Mouse (Mus musculus): ENCODE data around the gene Ehhadh. TPM values are rescaled to one million over a fixed set of nuclear protein-coding genes. Genes with fewer than 3 reads are reported as not detected.

Ehhadh gene
- polyA plus RNA-seq, 1 experiment = 3.9 TPM

DNA sequence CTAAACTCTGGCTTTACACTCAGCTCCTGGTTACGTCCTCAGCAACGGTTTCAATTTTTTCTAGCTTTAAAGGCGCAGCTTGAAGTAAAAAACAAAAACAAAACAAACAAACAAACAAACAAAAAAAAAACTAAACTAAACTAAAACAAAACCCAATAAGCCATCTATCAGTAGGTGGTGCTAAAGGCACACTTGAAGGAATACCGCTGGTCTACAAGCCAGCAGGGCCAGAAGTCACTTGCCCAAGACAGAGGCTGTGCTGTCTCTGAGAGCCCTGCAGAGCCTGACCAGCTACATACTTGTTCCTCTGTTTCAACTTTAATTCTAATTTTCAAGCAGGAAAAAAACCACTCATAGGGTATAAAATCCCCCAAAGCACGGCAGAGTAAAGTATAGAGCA lies 17.9 kb downstream of the Ehhadh start:
- H3K9me3 ChIP-seq (replicated peaks; ENCODE audit: control insufficient read depth, insufficient read depth, low read length, poor library complexity, severe bottlenecking) = no peaks in the 10 kb centered on the region

DNA sequence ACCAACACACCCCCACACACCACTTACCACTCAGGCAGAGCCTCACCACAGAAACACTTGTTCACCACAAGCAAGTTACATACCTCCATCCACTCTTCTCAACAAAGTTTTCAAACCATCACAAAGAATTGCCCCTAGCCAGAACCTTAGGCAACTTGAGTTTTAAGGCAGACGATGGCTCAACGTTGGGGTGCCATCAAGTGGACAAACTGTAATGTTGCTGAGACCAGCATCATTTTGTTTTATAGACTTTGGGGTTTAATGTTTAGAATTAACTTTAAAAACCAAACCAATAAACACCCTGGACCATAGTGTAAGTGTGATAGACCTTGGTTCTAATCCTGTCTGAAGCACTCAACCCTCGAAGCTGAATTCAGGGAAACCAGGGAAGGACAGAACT lies 19.4 kb downstream of the Ehhadh start:
- Histone ChIP-seq H3K36me3 (ENCODE audit: control insufficient read depth, insufficient read depth, low read length, poor library complexity, severe bottlenecking) (no peaks in the 10 kb centered on the region), H3K27me3 (ENCODE audit: control insufficient read depth, insufficient read depth, low read length, poor library complexity, severe bottlenecking) (no peaks in the 10 kb centered on the region)
- TF ChIP-seq CTCF (IDR thresholded peaks at IDR 0.05; ENCODE audit: low read depth, low read length) = no peak

More for the DNA sequence above, 17.9 kb downstream of the Ehhadh start:
- no peaks in the 10 kb centered on the region for H3K27me3 ChIP-seq (ENCODE audit: control insufficient read depth, insufficient read depth, low read length, poor library complexity, severe bottlenecking)
- H3K4me1 ChIP-seq (ENCODE audit: control insufficient read depth, insufficient read depth, low read length) = no peaks in the 10 kb centered on the region
- no peaks in the 10 kb centered on the region for H3K36me3 ChIP-seq (ENCODE audit: control insufficient read depth, insufficient read depth, low read length, poor library complexity, severe bottlenecking)
- no peak overlapping the region for H3K4me3 ChIP-seq (ENCODE audit: low read depth, low read length)
- TF ChIP-seq POLR2A (IDR thresholded peaks at IDR 0.05; ENCODE audit: insufficient read depth, low read length) (no peak), EP300 (IDR thresholded peaks at IDR 0.05; ENCODE audit: insufficient read depth, low read depth, low read length) (no peak), CTCF (IDR thresholded peaks at IDR 0.05; ENCODE audit: low read depth, low read length) (peak; percentile 45)
- no peak overlapping the region for H3K9ac ChIP-seq (ENCODE audit: low read depth, poor library complexity, severe bottlenecking)
- H3K27ac ChIP-seq (ENCODE audit: insufficient read depth, low read length) = no peak overlapping the region

DNA sequence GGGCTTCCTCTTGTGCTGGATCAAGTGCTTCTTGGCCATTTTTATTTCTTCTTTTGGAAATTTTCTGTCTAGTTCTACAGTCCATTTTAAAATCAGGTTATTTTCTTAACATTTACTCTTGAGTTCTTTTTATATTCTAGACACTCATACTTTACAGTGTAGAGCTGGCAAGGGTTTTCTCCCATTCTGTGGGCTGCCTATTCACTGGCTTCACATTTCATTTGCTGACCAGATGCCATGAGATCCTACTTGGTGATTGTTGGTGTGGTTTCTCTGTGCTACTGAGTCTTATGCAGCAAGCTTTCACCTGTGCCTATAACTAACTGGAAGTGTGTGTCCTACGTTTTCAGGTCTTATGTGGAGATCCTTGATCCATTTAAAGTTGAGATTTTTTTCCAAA lies 29.2 kb downstream of the Ehhadh start:
- Histone ChIP-seq H3K4me1 (ENCODE audit: control insufficient read depth, insufficient read depth, low read length) (no peaks in the 10 kb centered on the region), H3K27ac (ENCODE audit: insufficient read depth, low read length) (no peak overlapping the region), H3K36me3 (ENCODE audit: control insufficient read depth, insufficient read depth, low read length, poor library complexity, severe bottlenecking) (no peaks in the 10 kb centered on the region), H3K4me3 (ENCODE audit: low read depth, low read length) (no peak overlapping the region), H3K27me3 (ENCODE audit: control insufficient read depth, insufficient read depth, low read length, poor library complexity, severe bottlenecking) (no peaks in the 10 kb centered on the region), H3K9me3 (replicated peaks; ENCODE audit: control insufficient read depth, insufficient read depth, low read length, poor library complexity, severe bottlenecking) (no peaks in the 10 kb centered on the region), H3K9ac (ENCODE audit: low read depth, poor library complexity, severe bottlenecking) (no peak overlapping the region)
- TF ChIP-seq CTCF (IDR thresholded peaks at IDR 0.05; ENCODE audit: low read depth, low read length) (no peak), POLR2A (IDR thresholded peaks at IDR 0.05; ENCODE audit: insufficient read depth, low read length) (no peak), EP300 (IDR thresholded peaks at IDR 0.05; ENCODE audit: insufficient read depth, low read depth, low read length) (no peak)

More for the DNA sequence above, 19.4 kb downstream of the Ehhadh start:
- no peak overlapping the region for H3K4me3 ChIP-seq (ENCODE audit: low read depth, low read length)
- H3K9me3 ChIP-seq (replicated peaks; ENCODE audit: control insufficient read depth, insufficient read depth, low read length, poor library complexity, severe bottlenecking) = no peaks in the 10 kb centered on the region
- H3K27ac ChIP-seq (ENCODE audit: insufficient read depth, low read length) = no peak overlapping the region
- H3K9ac ChIP-seq (ENCODE audit: low read depth, poor library complexity, severe bottlenecking) = no peak overlapping the region
- no peaks in the 10 kb centered on the region for H3K4me1 ChIP-seq (ENCODE audit: control insufficient read depth, insufficient read depth, low read length)

GRCm38 (mm10) chr16:21743401-21743800 lies 44.2 kb downstream of the Ehhadh start:
- no peaks in the 10 kb centered on the region; the same call in 1 of the 2 replicates for H3K9me3 ChIP-seq (replicated peaks; ENCODE audit: control insufficient read depth, insufficient read depth, low read length, poor library complexity, severe bottlenecking)
- H3K36me3 ChIP-seq (ENCODE audit: control insufficient read depth, insufficient read depth, low read length, poor library complexity, severe bottlenecking) = no peaks in the 10 kb centered on the region
- TF ChIP-seq POLR2A (IDR thresholded peaks at IDR 0.05; ENCODE audit: insufficient read depth, low read length) (no peak), CTCF (IDR thresholded peaks at IDR 0.05; ENCODE audit: low read depth, low read length) (no peak), EP300 (IDR thresholded peaks at IDR 0.05; ENCODE audit: insufficient read depth, low read depth, low read length) (no peak)
- no peak overlapping the region for H3K9ac ChIP-seq (ENCODE audit: low read depth, poor library complexity, severe bottlenecking)
- no peak overlapping the region for H3K4me3 ChIP-seq (ENCODE audit: low read depth, low read length)
- H3K4me1 ChIP-seq (ENCODE audit: control insufficient read depth, insufficient read depth, low read length) = no peaks in the 10 kb centered on the region
- H3K27me3 ChIP-seq (ENCODE audit: control insufficient read depth, insufficient read depth, low read length, poor library complexity, severe bottlenecking) = no peaks in the 10 kb centered on the region
- H3K27ac ChIP-seq (ENCODE audit: insufficient read depth, low read length) = no peak overlapping the region

DNA sequence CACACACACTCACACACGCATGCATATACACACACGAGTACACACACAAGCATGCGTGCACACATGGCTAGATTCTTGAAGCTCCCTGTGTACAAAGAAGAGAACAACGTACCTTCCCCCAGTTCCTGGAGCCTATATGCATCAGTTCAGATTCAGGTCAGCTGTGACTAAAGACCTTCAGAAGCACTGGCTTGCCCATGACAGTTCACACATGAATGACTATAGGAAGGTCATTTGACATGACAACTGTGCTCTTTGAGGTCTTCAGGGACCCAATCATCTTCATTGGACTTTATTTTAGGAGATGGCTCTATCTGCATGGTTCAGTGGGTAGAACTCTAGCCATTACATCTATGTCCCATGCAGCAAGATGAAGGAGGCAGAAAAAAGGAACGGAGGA lies 44.7 kb downstream of the Ehhadh start:
- Histone ChIP-seq H3K27ac (ENCODE audit: insufficient read depth, low read length) (no peak overlapping the region), H3K4me3 (ENCODE audit: low read depth, low read length) (no peak overlapping the region), H3K4me1 (ENCODE audit: control insufficient read depth, insufficient read depth, low read length) (no peaks in the 10 kb centered on the region), H3K27me3 (ENCODE audit: control insufficient read depth, insufficient read depth, low read length, poor library complexity, severe bottlenecking) (no peaks in the 10 kb centered on the region), H3K9ac (ENCODE audit: low read depth, poor library complexity, severe bottlenecking) (no peak overlapping the region), H3K36me3 (ENCODE audit: control insufficient read depth, insufficient read depth, low read length, poor library complexity, severe bottlenecking) (no peaks in the 10 kb centered on the region), H3K9me3 (replicated peaks; ENCODE audit: control insufficient read depth, insufficient read depth, low read length, poor library complexity, severe bottlenecking) (no peaks in the 10 kb centered on the region; the same call in 1 of the 2 replicates)
- no peak for TF ChIP-seq EP300 (IDR thresholded peaks at IDR 0.05; ENCODE audit: insufficient read depth, low read depth, low read length)
- no peak for TF ChIP-seq CTCF (IDR thresholded peaks at IDR 0.05; ENCODE audit: low read depth, low read length)
- TF ChIP-seq POLR2A (IDR thresholded peaks at IDR 0.05; ENCODE audit: insufficient read depth, low read length) = no peak

DNA sequence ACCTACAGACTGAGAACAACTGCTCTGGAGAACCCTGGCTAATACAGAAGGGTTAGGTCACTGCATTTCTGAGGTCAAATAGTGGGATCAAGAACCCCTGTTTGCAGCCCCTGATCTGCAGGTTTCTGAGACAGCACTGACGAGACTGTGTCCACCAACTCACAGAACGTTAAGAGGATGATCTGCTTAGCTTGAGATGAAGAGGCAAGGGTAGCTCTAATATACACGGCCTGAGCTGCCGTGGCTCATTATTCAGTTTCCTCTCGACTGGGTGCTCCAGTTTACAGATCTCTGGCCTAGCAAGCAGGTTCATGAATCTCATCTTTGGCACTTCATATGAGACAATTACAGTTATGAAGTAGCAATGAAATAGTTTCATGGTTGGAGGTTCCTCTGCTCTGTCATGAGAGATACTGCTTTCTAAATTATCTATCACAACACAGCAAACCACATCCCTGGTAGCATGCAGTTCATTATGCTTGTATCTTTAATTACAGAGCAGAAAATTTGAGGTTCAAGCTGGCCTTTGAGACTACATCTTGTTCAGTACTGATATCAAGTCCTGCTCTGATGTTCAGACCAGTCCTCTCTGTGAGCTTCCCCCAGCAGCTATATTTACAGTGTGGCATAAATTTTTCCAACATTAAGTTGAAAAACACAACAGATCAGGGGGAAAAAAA lies 45.3 kb downstream of the Ehhadh start:
- no peaks in the 10 kb centered on the region for H3K36me3 ChIP-seq (ENCODE audit: control insufficient read depth, insufficient read depth, low read length, poor library complexity, severe bottlenecking)
- H3K4me3 ChIP-seq (ENCODE audit: low read depth, low read length) = no peak overlapping the region
- no peaks in the 10 kb centered on the region for H3K27me3 ChIP-seq (ENCODE audit: control insufficient read depth, insufficient read depth, low read length, poor library complexity, severe bottlenecking)
- TF ChIP-seq CTCF (IDR thresholded peaks at IDR 0.05; ENCODE audit: low read depth, low read length) = no peak
- no peak overlapping the region for H3K27ac ChIP-seq (ENCODE audit: insufficient read depth, low read length)
- H3K9ac ChIP-seq (ENCODE audit: low read depth, poor library complexity, severe bottlenecking) = no peak overlapping the region
- no peaks in the 10 kb centered on the region; the same call in 1 of the 2 replicates for H3K9me3 ChIP-seq (replicated peaks; ENCODE audit: control insufficient read depth, insufficient read depth, low read length, poor library complexity, severe bottlenecking)
- no peaks in the 10 kb centered on the region for H3K4me1 ChIP-seq (ENCODE audit: control insufficient read depth, insufficient read depth, low read length)

All from ES-Bruce4 (cell line).